Mouse (Mus musculus) midbrain, embryonic 15.5 days (tissue): ENCODE measurements around the gene Gas2l1. TPM values are rescaled to one million over a fixed set of nuclear protein-coding genes. Genes with fewer than 3 reads are reported as not detected.

ENCODE experiments used
- ATAC-seq: fragments of 200-750 bp; cut with Nextera tagmentation; replicated peaks from 2 replicates; pipeline ENCODE4 v1.8.0; 2017; ENCODE audit warnings: moderate TSS enrichment
- H3K27ac ChIP-seq: fragments of 300-500 bp; sonication (generic); 2 replicates; pipeline ENCODE4 v1.5.1; 2015; ENCODE audit warnings: mild to moderate bottlenecking, inconsistent platforms
- H3K27me3 ChIP-seq: fragments of 300-500 bp; sonication (generic); replicated peaks from 2 replicates; pipeline ENCODE4 v1.6.1; 2015; ENCODE audit warnings: inconsistent platforms
- H3K36me3 ChIP-seq: fragments of 300-500 bp; sonication (generic); replicated peaks from 2 replicates; pipeline ENCODE4 v1.6.1; 2015; ENCODE audit warnings: inconsistent platforms
- H3K4me1 ChIP-seq: fragments of 300-500 bp; sonication (generic); 2 replicates; pipeline ENCODE4 v1.6.1; 2015; ENCODE audit warnings: inconsistent platforms
- H3K4me2 ChIP-seq: fragments of 300-500 bp; sonication (generic); 2 replicates; pipeline ENCODE4 v1.6.1; 2015; ENCODE audit warnings: inconsistent platforms, mild to moderate bottlenecking, moderate library complexity
- H3K4me3 ChIP-seq: fragments of 300-500 bp; sonication (generic); 2 replicates; pipeline ENCODE4 v1.5.1; 2015; ENCODE audit warnings: mild to moderate bottlenecking, inconsistent platforms
- H3K9ac ChIP-seq: fragments of 300-500 bp; sonication (generic); 2 replicates; pipeline ENCODE4 v1.6.1; 2015; ENCODE audit warnings: mild to moderate bottlenecking, inconsistent platforms
- H3K9me3 ChIP-seq: fragments of 300-500 bp; sonication (generic); 2 replicates; pipeline ENCODE4 v1.6.1; 2016; ENCODE audit warnings: inconsistent platforms
- WGBS: fragments of 180-500 bp; shearing (Covaris S2); methylation state at CpG from one replicate; pipeline ENCODE4 v1.1.7; 2015; ENCODE audit warnings: mixed read lengths; 5-methylcytosine and 5-hydroxymethylcytosine counted together
- polyA plus RNA-seq: library from polyadenylated mRNA; unstranded; fragments of >200 nt; fragmentation: Nextera tagmentation; extraction: Ambion mirVana; gene quantifications from 2 replicates; pipeline ENCODE4 v1.2.1, GENCODE M21; 2015

Gene Gas2l1
- polyA plus RNA-seq, 1 experiment from 2014 or later = 25.2 TPM

DNA sequence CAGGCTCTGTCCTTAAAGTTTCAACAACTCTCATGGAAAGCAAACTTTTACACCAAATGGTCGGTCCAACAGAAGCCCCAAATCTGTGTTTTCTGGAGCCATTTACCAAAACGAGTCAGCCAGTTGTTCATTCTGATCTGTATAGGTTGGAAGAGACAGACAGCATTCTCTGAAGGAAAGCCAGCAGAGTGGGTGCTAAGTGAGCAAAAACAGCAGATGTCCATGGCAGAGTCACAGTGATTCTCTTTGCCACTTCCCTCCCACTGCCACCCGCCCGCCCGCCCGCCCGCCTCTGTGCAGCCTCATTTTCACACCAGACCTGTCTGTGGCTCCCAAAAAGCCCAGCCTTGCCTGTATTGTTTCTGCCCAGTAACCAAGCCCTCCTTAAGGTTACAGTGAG lies 36.9 kb downstream of the Gas2l1 start:
- H3K36me3 ChIP-seq = peaks cover 64% of the 10 kb centered on the region
- no peaks in the 10 kb centered on the region for H3K9me3 ChIP-seq
- H3K9ac ChIP-seq = no peak overlapping the region
- no peak for ATAC-seq
- no peak overlapping the region for H3K4me2 ChIP-seq
- H3K27ac ChIP-seq = no peak overlapping the region
- H3K4me3 ChIP-seq = no peak overlapping the region
- 94% methylated on average over 7 of the region's 7 CpGs for WGBS
- no peaks in the 10 kb centered on the region for H3K27me3 ChIP-seq
- no peaks in the 10 kb centered on the region for H3K4me1 ChIP-seq

DNA sequence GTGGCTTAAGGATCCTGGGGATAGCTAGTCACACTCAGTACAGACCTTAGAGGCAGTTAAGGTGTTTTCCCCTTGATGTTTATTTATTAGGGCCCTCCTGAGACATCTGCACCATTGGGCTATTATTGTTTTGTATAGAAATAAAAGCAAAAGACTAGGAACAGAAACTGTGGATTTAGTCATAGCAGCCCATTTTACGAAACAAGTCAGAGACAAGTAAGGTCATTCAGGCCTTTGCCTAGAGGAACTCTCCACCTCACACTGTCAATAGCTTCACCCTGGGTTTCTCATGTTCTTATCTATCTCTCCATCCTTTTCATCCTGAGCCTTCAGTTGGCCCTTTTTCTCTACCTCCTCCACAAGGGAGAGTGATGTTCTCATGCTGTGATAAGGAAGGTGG lies 40.0 kb downstream of the Gas2l1 start:
- no peak for ATAC-seq

DNA sequence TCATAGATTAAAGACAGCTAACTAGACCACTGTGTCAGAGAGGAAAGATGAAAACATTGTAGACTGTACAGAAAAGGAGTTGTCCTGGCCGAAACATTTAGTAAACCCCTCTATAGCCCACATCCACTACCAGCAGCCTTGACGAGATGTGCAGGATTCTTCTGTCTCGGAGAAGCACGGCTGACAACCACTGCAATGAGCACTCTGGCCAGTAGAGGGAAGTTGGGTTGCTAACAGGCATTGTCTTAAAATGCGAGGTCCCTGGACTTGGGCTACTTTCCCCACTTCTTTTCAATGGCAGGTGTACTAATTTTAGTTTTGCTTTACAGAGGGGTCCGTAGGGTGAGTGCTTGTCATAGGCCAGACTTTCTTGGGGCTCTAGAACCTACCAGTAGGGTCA lies 47.6 kb downstream of the Gas2l1 start:
- no peak overlapping the region for H3K4me2 ChIP-seq
- H3K27ac ChIP-seq = no peak overlapping the region
- no peak for ATAC-seq
- no peaks in the 10 kb centered on the region for H3K27me3 ChIP-seq
- no peaks in the 10 kb centered on the region for H3K4me1 ChIP-seq
- no peaks in the 10 kb centered on the region for H3K9me3 ChIP-seq
- H3K4me3 ChIP-seq = no peak overlapping the region
- 62% methylated on average over 6 of the region's 6 CpGs for WGBS
- H3K36me3 ChIP-seq = peaks cover 56% of the 10 kb centered on the region
- no peak overlapping the region for H3K9ac ChIP-seq

More for the DNA sequence above, 40.0 kb downstream of the Gas2l1 start:
- no peak overlapping the region for H3K9ac ChIP-seq
- peaks cover 43% of the 10 kb centered on the region for H3K36me3 ChIP-seq
- H3K4me1 ChIP-seq = no peaks in the 10 kb centered on the region
- no peaks in the 10 kb centered on the region for H3K27me3 ChIP-seq
- 93% methylated on average over 1 of the region's 1 CpGs for WGBS
- no peak overlapping the region for H3K27ac ChIP-seq
- no peak overlapping the region for H3K4me3 ChIP-seq
- H3K9me3 ChIP-seq = no peaks in the 10 kb centered on the region
- H3K4me2 ChIP-seq = no peak overlapping the region

DNA sequence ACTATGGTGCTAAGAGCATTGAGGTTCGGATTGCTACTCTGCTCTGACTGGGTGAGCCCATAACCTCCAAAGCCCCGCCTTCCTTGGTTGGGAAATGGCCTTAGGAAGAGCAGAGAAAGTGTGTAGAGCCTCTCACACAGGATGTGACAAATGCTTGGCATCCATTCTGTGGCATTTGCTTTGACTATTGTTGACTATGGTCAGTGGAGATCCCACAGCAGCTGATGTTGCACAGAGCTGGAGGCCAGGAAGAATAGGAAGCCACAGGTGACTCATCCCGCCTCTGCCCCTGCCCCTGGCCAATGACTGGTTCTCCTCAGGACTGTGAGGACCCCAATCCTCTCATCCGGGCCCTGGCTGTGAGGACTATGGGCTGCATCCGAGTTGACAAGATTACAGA lies 48.8 kb downstream of the Gas2l1 start:
- no peaks in the 10 kb centered on the region for H3K9me3 ChIP-seq
- WGBS = 90% methylated on average over 5 of the region's 5 CpGs
- H3K4me1 ChIP-seq = no peaks in the 10 kb centered on the region
- H3K36me3 ChIP-seq = peaks cover 64% of the 10 kb centered on the region
- ATAC-seq = no peak
- no peaks in the 10 kb centered on the region for H3K27me3 ChIP-seq
- no peak overlapping the region for H3K27ac ChIP-seq
- no peak overlapping the region for H3K4me2 ChIP-seq
- H3K4me3 ChIP-seq = no peak overlapping the region
- no peak overlapping the region for H3K9ac ChIP-seq

DNA sequence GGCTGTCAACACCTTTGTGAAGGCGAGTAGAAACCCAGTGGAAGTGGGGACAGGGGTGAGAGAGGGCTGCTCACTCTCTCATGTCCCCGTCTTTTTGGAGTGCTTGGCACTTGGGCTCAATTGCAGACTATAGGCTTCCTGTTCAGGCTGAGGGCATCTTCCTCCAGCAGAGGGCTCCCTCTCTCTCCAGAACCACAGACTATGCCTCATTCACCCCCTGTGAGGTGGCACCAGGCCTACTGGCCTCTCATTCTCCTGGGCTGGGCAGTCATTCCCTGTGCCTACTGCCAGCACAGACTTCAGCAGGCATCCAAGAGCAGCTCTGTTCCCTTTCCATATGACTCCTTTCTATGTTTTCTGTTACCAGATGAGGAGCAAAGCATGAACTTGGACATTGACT lies 49.4 kb downstream of the Gas2l1 start:
- no peak for ATAC-seq
- 51% methylated on average over 2 of the region's 2 CpGs for WGBS
- peaks cover 64% of the 10 kb centered on the region for H3K36me3 ChIP-seq

DNA sequence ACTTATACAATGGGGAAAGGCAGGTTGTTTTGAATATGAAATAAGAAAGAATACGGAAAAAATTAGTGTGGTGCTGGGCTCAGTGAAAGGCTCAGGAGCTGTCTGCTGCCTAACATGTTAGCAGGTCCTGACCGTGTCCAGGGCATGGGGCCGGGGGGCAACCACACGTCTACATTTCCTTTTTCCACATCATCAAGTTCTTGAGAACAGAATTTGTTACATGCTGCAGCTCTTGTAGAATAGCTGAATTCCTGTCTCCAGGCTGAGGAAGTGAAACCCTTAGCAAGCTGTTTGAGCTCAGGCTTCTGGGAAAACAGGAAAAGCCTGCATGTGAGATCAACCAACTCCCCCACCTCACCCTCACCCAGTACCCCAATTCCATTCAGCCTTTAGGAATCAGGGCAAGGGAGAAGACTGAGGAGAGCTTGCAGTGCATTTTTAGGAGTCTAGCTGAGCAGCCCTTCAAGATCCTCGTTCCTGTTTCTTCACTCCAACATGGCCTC lies 52.9 kb downstream of the Gas2l1 start:
- H3K4me2 ChIP-seq = no peak overlapping the region
- no peak for ATAC-seq
- no peak overlapping the region for H3K27ac ChIP-seq
- H3K9me3 ChIP-seq = no peaks in the 10 kb centered on the region
- no peaks in the 10 kb centered on the region for H3K27me3 ChIP-seq
- no peak overlapping the region for H3K4me3 ChIP-seq
- H3K9ac ChIP-seq = no peak overlapping the region
- no peaks in the 10 kb centered on the region for H3K4me1 ChIP-seq
- WGBS = 92% methylated on average over 5 of the region's 5 CpGs
- H3K36me3 ChIP-seq = peaks cover 38% of the 10 kb centered on the region

More for the DNA sequence above, 49.4 kb downstream of the Gas2l1 start:
- no peaks in the 10 kb centered on the region for H3K9me3 ChIP-seq
- no peak overlapping the region for H3K27ac ChIP-seq
- no peaks in the 10 kb centered on the region for H3K27me3 ChIP-seq
- H3K4me1 ChIP-seq = no peaks in the 10 kb centered on the region
- H3K4me2 ChIP-seq = no peak overlapping the region
- no peak overlapping the region for H3K9ac ChIP-seq
- H3K4me3 ChIP-seq = no peak overlapping the region

DNA sequence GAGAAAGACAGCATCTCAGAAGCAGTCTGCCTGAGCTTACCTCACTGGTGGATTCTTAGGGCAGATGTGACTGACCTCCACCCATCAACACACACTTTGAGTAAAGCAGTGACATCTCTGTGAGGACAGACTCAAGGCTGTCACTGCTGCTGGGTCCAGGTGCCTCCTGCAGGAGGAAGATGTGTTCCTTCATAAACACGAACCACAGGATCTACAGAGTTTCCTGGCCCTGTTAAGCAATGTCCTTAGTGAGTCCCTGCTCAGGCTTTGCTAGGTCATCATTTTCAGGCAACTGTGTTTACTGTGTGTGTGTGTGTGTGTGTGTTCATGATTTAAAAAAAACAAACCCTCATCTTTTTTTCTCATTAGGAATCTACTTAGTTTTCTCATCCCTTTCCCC lies 53.6 kb downstream of the Gas2l1 start:
- Histone ChIP-seq H3K9ac (no peak overlapping the region), H3K36me3 (peaks cover 30% of the 10 kb centered on the region), H3K4me2 (no peak overlapping the region), H3K27ac (no peak overlapping the region), H3K9me3 (no peaks in the 10 kb centered on the region), H3K4me1 (no peaks in the 10 kb centered on the region), H3K27me3 (no peaks in the 10 kb centered on the region), H3K4me3 (no peak overlapping the region)
- no peak for ATAC-seq
- 71% methylated on average over 1 of the region's 1 CpGs for WGBS

DNA sequence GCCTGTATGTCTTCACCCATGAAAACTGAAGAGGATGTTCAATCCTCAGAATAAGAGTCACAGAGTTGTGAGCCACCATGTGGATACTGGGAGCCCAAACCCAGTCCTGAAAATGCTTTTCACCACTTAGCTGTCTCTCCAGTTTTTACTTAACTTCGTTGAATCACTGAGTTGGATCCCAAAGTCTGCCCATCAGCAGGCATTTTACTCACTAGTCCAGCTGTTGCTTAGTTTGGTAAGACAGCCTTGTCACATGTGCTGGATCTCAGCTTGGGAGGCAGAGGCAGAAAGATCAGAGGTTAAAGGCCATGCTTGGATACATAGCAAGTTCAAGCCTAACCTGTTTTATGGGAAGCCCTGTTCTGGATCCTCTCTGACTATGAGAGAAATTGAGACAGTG lies 54.9 kb downstream of the Gas2l1 start:
- no peak for ATAC-seq
- Histone ChIP-seq H3K4me1 (no peaks in the 10 kb centered on the region), H3K9ac (no peak overlapping the region), H3K9me3 (no peaks in the 10 kb centered on the region), H3K27ac (no peak overlapping the region), H3K4me2 (no peak overlapping the region), H3K4me3 (no peak overlapping the region), H3K27me3 (no peaks in the 10 kb centered on the region), H3K36me3 (peaks cover 20% of the 10 kb centered on the region)
- 85% methylated on average over 1 of the region's 1 CpGs for WGBS

DNA sequence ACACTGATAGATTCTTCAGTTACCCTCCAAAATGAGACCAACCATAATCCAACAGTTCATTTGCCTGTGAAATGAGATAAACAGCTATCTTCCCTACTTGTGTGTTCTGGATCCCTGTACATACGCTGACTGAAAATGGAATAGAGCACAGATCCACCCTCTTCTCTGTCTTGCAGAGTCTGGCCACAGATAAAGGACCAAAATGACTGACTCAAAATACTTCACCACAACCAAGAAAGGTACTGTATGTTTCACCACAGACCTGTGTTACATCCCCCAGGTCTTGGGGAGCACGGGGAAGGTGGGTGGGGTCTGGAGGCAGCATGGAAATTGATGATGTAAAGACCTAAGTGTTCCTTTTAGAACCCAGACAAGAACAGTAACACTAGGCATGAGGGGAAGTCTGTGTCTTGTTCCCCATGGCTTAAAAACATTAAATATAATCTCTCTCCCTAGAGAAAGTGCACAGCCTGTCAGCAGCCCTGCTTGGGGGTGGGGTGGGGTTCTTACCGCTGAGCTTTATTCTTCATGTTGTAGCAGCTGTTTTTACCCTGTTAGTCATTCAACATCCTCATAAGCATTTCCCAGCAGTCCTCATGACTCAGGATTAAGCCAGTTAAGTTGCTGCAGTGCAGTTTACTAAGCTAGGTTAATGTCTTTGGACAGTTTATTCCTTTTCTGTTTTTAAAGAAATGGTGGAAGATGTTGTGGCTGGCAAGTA lies 55.6 kb downstream of the Gas2l1 start:
- Histone ChIP-seq H3K9ac (no peak overlapping the region), H3K4me1 (no peaks in the 10 kb centered on the region), H3K27me3 (no peaks in the 10 kb centered on the region), H3K9me3 (no peaks in the 10 kb centered on the region), H3K4me3 (no peak overlapping the region), H3K4me2 (no peak overlapping the region), H3K36me3 (peaks cover 15% of the 10 kb centered on the region), H3K27ac (no peak overlapping the region)
- WGBS = 77% methylated on average over 3 of the region's 3 CpGs
- ATAC-seq = no peak

DNA sequence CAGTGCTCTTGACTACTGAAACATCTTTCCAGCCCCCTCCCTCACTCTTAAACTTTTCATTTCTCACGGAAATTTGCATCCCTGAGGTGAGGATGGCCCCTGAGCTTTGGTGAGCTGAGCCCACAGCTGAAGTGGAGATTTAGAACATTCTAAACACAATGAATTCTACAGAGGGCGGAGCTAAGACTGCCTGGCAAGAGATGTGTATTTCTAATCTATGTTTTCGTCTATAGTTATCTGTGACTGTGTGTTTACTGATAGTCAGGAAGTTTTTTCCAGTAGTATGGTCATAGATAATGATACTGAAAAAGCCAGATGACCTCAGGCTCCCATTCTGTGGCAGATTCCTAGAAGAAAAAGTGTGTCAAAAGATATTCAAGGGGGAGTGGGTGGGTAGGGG lies 56.3 kb downstream of the Gas2l1 start:
- Histone ChIP-seq H3K36me3 (peaks cover 15% of the 10 kb centered on the region), H3K4me3 (no peak overlapping the region), H3K27me3 (no peaks in the 10 kb centered on the region), H3K4me2 (no peak overlapping the region), H3K4me1 (no peaks in the 10 kb centered on the region), H3K9ac (no peak overlapping the region), H3K27ac (no peak overlapping the region), H3K9me3 (no peaks in the 10 kb centered on the region)
- 85% methylated on average over 3 of the region's 3 CpGs for WGBS
- no peak for ATAC-seq

DNA sequence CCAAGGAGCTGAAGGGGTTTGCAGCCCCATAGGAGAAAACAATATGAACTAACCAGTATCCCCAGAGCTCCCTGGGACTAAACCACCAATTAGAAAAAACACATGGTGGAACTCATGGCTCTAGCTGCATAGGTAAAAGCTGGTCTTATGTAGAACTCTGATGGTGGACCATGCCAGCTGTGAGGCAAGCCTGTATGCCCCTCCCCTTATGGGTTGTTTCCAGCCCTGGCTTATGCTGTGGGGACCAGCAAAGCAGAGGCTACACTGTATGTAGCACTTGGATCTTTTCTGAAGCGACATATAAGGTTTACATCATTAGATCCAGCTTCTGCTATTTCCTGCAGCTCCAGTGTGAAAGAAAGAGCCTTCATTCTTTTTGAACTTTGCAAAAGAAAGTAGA lies 57.9 kb downstream of the Gas2l1 start:
- Histone ChIP-seq H3K9ac (no peak overlapping the region), H3K4me2 (no peak overlapping the region), H3K4me3 (no peak overlapping the region), H3K27me3 (no peaks in the 10 kb centered on the region), H3K9me3 (no peaks in the 10 kb centered on the region), H3K4me1 (no peaks in the 10 kb centered on the region), H3K27ac (no peak overlapping the region), H3K36me3 (peaks cover 14% of the 10 kb centered on the region)
- no peak for ATAC-seq
- 97% methylated on average over 1 of the region's 1 CpGs for WGBS

DNA sequence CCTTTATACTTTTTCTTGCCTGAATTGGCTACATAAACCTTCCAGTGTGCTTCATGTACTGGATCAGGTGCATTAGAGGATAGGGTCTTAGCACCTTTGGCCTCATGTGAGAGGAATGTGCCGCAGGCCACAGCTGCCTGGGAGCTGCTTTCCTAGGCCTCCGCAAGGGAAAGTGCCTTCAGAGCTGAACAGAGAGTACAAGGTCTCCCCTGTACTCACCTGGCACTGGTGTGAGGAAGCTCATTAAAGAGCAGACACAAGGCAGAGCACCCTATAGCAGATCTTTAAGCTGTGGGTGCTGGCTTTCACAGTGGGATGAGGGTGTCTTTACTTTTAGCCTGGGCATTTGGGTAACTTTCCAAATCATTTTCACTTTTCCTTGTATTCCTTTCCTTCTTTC lies 59.6 kb downstream of the Gas2l1 start:
- no peak overlapping the region for H3K4me2 ChIP-seq
- H3K4me1 ChIP-seq = no peaks in the 10 kb centered on the region
- no peaks in the 10 kb centered on the region for H3K27me3 ChIP-seq
- H3K9ac ChIP-seq = no peak overlapping the region
- 91% methylated on average over 2 of the region's 2 CpGs for WGBS
- no peak for ATAC-seq
- H3K27ac ChIP-seq = no peak overlapping the region
- H3K4me3 ChIP-seq = no peak overlapping the region
- H3K9me3 ChIP-seq = no peaks in the 10 kb centered on the region
- H3K36me3 ChIP-seq = peaks cover 8% of the 10 kb centered on the region; the same call in 1 of the 2 replicates
